Mouse (Mus musculus) yolk sac, embryonic 10.5 days (tissue): Measurements from ENCODE around the gene Rbm25.

Source experiments
- DNase-seq: peaks from one replicate; pipeline ENCODE4 v3.0.0-alpha.2; 2017; ENCODE audit warnings: low spot score

Gene Rbm25

GRCm38 (mm10) chr12:83732225-83732624 lies 101.2 kb downstream of the Rbm25 start:
- no peak for DNase-seq
